Mouse (Mus musculus) MEL (cell line): ENCODE measurements at regions not wholly inside any gene's neighbourhood (a gene's known extent, or its start where the extent isn't known, plus 50 kb on each side); places are given as distances from the start of the nearest gene placed in this dataset.

Experiments
- DNase-seq: peaks from one replicate; pipeline ENCODE4 v3.0.0; 2011; ENCODE audit warnings: low read depth, low spot score
- H3K27ac ChIP-seq: 2 replicates; pipeline ENCODE4 v1.5.1; 2012; ENCODE audit warnings: low read depth, mild to moderate bottlenecking, control low read depth, low read length, moderate library complexity; ENCODE audit not compliant: control insufficient read depth
- H3K27me3 ChIP-seq, 2 experiments: fragments of 150-350 bp in 1 of 2; sonication (generic) in 1 of 2; 2 replicates each; pipeline ENCODE4 v1.6.1; 2012; ENCODE audit warnings: low read length in 2 of 2, mild to moderate bottlenecking in 2 of 2, improper control_type of control experiment in 1 of 2, moderate library complexity in 1 of 2; ENCODE audit not compliant: insufficient read depth in 2 of 2, control insufficient read depth in 1 of 2
- H3K36me3 ChIP-seq, 2 experiments: 2 replicates each; pipeline ENCODE4 v1.6.1; 2012 to 2014; ENCODE audit warnings: low read length in 2 of 2, improper control_type of control experiment in 1 of 2, inconsistent platforms in 1 of 2, mild to moderate bottlenecking in 1 of 2; ENCODE audit not compliant: insufficient read depth in 2 of 2, control insufficient read depth in 1 of 2
- H3K4me1 ChIP-seq, 2 experiments: fragments of 150-350 bp in 1 of 2; sonication (generic) in 1 of 2; 2 replicates each; pipeline ENCODE4 v1.6.1; 2012; ENCODE audit warnings: low read length in 2 of 2, improper control_type of control experiment in 1 of 2, mild to moderate bottlenecking in 1 of 2; ENCODE audit not compliant: insufficient read depth in 2 of 2, control insufficient read depth in 1 of 2
- H3K4me3 ChIP-seq, 2 experiments: fragments of 150-350 bp in 1 of 2; sonication (generic) in 1 of 2; 2 replicates each; pipeline ENCODE4 v1.5.1; 2012; ENCODE audit warnings: low read depth in 2 of 2, low read length in 2 of 2, mild to moderate bottlenecking in 2 of 2, moderate library complexity in 2 of 2, control low read depth in 1 of 2, improper control_type of control experiment in 1 of 2; ENCODE audit not compliant: control insufficient read depth in 1 of 2, insufficient read depth in 1 of 2
- H3K79me2 ChIP-seq: 2 replicates; pipeline ENCODE4 v1.6.1; 2012; ENCODE audit warnings: mild to moderate bottlenecking, low read length, moderate library complexity; ENCODE audit not compliant: control insufficient read depth, poor library complexity, insufficient read depth
- H3K9ac ChIP-seq: 2 replicates; pipeline ENCODE4 v1.6.1; 2012; ENCODE audit warnings: low read depth, mild to moderate bottlenecking, control low read depth, low read length, moderate library complexity; ENCODE audit not compliant: control insufficient read depth, poor library complexity, severe bottlenecking
- H3K9me3 ChIP-seq: fragments of 150-350 bp; sonication (generic); replicated peaks from 2 replicates; pipeline ENCODE4 v1.6.1; 2012; ENCODE audit warnings: mild to moderate bottlenecking, low read length, improper control_type of control experiment, moderate library complexity; ENCODE audit not compliant: insufficient read depth
- CTCF ChIP-seq, 3 experiments: IDR thresholded peaks in 2 of 3; conservative IDR thresholded peaks in 1 of 3; 2 replicates each; pipeline ENCODE4 v1.5.1; 2011 to 2012; ENCODE audit warnings: low read length in 3 of 3, low read depth in 2 of 3, mild to moderate bottlenecking in 2 of 3, improper control_type of control experiment in 1 of 3, inconsistent platforms in 1 of 3, mixed read lengths in 1 of 3, moderate library complexity in 1 of 3; ENCODE audit not compliant: control insufficient read depth in 1 of 3, insufficient read depth in 1 of 3, poor library complexity in 1 of 3, severe bottlenecking in 1 of 3
- ELF1 ChIP-seq: IDR thresholded peaks from 2 replicates; pipeline ENCODE4 v1.6.1; 2014; ENCODE audit warnings: low read depth, mild to moderate bottlenecking, inconsistent platforms, low read length, improper control_type of control experiment, moderate library complexity
- EP300 ChIP-seq, 2 experiments: IDR thresholded peaks; 2 replicates each; pipeline ENCODE4 v1.6.1; 2011; ENCODE audit warnings: improper control_type of control experiment in 2 of 2, low read length in 2 of 2, low read depth in 1 of 2, mild to moderate bottlenecking in 1 of 2
- ETS1 ChIP-seq: IDR thresholded peaks from 2 replicates; pipeline ENCODE4 v1.6.1; 2012; ENCODE audit warnings: low read depth, mild to moderate bottlenecking, inconsistent platforms, low read length, improper control_type of control experiment, moderate library complexity
- JUND ChIP-seq: IDR thresholded peaks from 2 replicates; pipeline ENCODE4 v1.6.1; 2011; ENCODE audit warnings: low read depth, mild to moderate bottlenecking, improper control_type of control experiment, low read length
- MAFK ChIP-seq: IDR thresholded peaks from 2 replicates; pipeline ENCODE4 v1.6.1; 2011; ENCODE audit warnings: low read depth, mild to moderate bottlenecking, low read length, improper control_type of control experiment, borderline replicate concordance
- MAX ChIP-seq: IDR thresholded peaks from 2 replicates; pipeline ENCODE4 v1.6.1; 2011; ENCODE audit warnings: low read length, improper control_type of control experiment
- MEF2A ChIP-seq: IDR thresholded peaks from 2 replicates; pipeline ENCODE4 v1.6.1; 2014; ENCODE audit warnings: low read depth, mild to moderate bottlenecking, inconsistent platforms, low read length, improper control_type of control experiment; ENCODE audit not compliant: poor library complexity, insufficient replicate concordance, severe bottlenecking; ENCODE audit errors: extremely low read depth
- MXI1 ChIP-seq: IDR thresholded peaks from 2 replicates; pipeline ENCODE4 v1.6.1; 2011; ENCODE audit warnings: mild to moderate bottlenecking, low read depth, low read length, improper control_type of control experiment
- MYB ChIP-seq: IDR thresholded peaks from 2 replicates; pipeline ENCODE4 v1.6.1; 2011; ENCODE audit warnings: mild to moderate bottlenecking, low read depth, low read length, improper control_type of control experiment
- MYC ChIP-seq: IDR thresholded peaks from 2 replicates; pipeline ENCODE4 v1.6.1; 2011; ENCODE audit warnings: low read depth, mild to moderate bottlenecking, low read length, improper control_type of control experiment, moderate library complexity
- POLR2A ChIP-seq, 2 experiments: IDR thresholded peaks; 2 replicates each; pipeline ENCODE4 v1.6.1; 2011 to 2012; ENCODE audit warnings: low read length in 2 of 2, mild to moderate bottlenecking in 2 of 2, control low read depth in 1 of 2, improper control_type of control experiment in 1 of 2, low read depth in 1 of 2, moderate library complexity in 1 of 2; ENCODE audit not compliant: control insufficient read depth in 1 of 2, insufficient read depth in 1 of 2, poor library complexity in 1 of 2
- RCOR1 ChIP-seq: IDR thresholded peaks from 2 replicates; pipeline ENCODE4 v1.6.1; 2012; ENCODE audit warnings: low read depth, mild to moderate bottlenecking, inconsistent platforms, low read length, improper control_type of control experiment
- SIN3A ChIP-seq: IDR thresholded peaks from 2 replicates; pipeline ENCODE4 v1.6.1; 2012; ENCODE audit warnings: low read length, improper control_type of control experiment, inconsistent platforms
- SMC3 ChIP-seq: IDR thresholded peaks from 2 replicates; pipeline ENCODE4 v1.6.1; 2011; ENCODE audit warnings: low read depth, low read length, improper control_type of control experiment
- TBP ChIP-seq: IDR thresholded peaks from 2 replicates; pipeline ENCODE4 v1.8.0; 2011; ENCODE audit warnings: low read depth, low read length, improper control_type of control experiment
- TCF12 ChIP-seq: IDR thresholded peaks from 2 replicates; pipeline ENCODE4 v1.6.1; 2014; ENCODE audit warnings: low read depth, mild to moderate bottlenecking, inconsistent platforms, low read length, improper control_type of control experiment, moderate library complexity
- USF1 ChIP-seq: IDR thresholded peaks from 2 replicates; pipeline ENCODE4 v1.6.1; 2014; ENCODE audit warnings: low read depth, mild to moderate bottlenecking, inconsistent platforms, low read length, improper control_type of control experiment, moderate library complexity
- ZC3H11A ChIP-seq: IDR thresholded peaks from 2 replicates; pipeline ENCODE4 v1.6.1; 2012; ENCODE audit warnings: low read depth, mild to moderate bottlenecking, inconsistent platforms, low read length, improper control_type of control experiment
- ZMIZ1 ChIP-seq: IDR thresholded peaks from 2 replicates; pipeline ENCODE4 v1.6.1; 2012; ENCODE audit warnings: low read depth, mild to moderate bottlenecking, inconsistent platforms, low read length, improper control_type of control experiment, moderate library complexity
- ZNF384 ChIP-seq: IDR thresholded peaks from 2 replicates; pipeline ENCODE4 v1.6.1; 2012; ENCODE audit warnings: low read depth, mild to moderate bottlenecking, inconsistent platforms, low read length, improper control_type of control experiment

- Histone ChIP-seq H3K4me3 (no peak overlapping the region), H3K9me3 (no peaks in the 10 kb centered on the region), H3K36me3 (no peaks in the 10 kb centered on the region), H3K27me3 (no peaks in the 10 kb centered on the region), H3K4me1 (no peaks in the 10 kb centered on the region), H3K79me2 (no peaks in the 10 kb centered on the region)
- no peak for TF ChIP-seq POLR2A (IDR thresholded peaks at IDR 0.05; ENCODE audit: control insufficient read depth in 1 of 2, insufficient read depth in 1 of 2, low read depth in 1 of 2, low read length in 2 of 2, poor library complexity in 1 of 2)
- no peak for TF ChIP-seq ZMIZ1
- no peak for TF ChIP-seq MEF2A
- no peak for TF ChIP-seq JUND
- TF ChIP-seq TCF12 = no peak
- TF ChIP-seq ELF1 = no peak
- TF ChIP-seq, all 39 proteins: peak for 0
- DNase-seq = no peak
- H3K27ac ChIP-seq = no peak overlapping the region
- H3K9ac ChIP-seq = no peak overlapping the region
Measured at GRCm38 (mm10) chr11:37434600-37434999, 198.8 kb upstream of the Tenm2 start.

DNA sequence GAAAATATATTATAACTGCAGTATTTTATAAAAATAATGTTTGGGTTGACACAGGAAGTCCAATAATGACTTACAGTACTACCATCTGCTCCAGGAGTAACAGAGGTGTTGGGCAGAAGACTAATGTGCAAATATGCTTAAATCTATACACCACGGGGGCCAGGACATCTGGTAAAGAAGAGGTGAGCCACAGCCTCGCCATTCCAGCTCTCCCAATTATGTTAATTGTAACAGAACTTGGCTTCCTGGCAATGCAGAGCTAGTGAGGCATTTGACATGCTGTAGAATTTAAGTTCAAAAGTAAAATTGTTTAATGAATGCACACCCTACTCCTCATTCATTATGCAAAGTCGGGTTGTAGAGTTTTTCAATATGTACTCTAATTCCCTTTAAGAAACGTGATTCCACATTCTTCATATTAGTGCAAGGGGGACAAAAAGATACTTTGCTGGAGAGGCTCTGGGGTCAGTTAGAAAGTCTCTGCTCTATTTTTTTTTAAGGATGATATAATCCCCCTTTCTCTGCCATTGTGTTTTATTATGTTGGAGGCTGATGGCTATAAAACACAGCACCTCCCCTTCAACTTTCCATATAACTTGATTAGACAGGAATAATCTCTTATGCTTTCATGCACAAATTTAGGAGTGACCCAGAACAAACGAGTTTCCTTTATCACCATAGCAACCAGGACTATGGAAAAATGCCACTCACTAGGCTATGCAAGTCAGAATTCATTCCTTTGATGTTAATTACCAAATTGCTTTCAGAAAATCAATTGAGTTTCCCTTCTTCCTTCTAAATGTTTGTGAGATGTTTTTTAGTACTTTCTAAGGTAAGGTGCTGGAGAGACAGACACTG, 188.8 kb upstream of the Tenm2 start:
- TF ChIP-seq RCOR1 (no peak), MAFK (no peak), ETS1 (no peak), SIN3A (no peak), USF1 (no peak), EP300 (IDR thresholded peaks at IDR 0.05; ENCODE audit: low read depth in 1 of 2, low read length in 2 of 2) (no peak), TBP (no peak), ZC3H11A (no peak), MYB (no peak), CTCF (IDR thresholded peaks at IDR 0.05 in 2 of 3, conservative IDR thresholded peaks at IDR 0.05 in 1 of 3; ENCODE audit: control insufficient read depth in 1 of 3, insufficient read depth in 1 of 3, low read depth in 2 of 3, low read length in 3 of 3, poor library complexity in 1 of 3, severe bottlenecking in 1 of 3) (no peak), ELF1 (no peak), MXI1 (no peak), MYC (no peak), ZNF384 (no peak), MAX (no peak), SMC3 (no peak)
- TF ChIP-seq, all 39 proteins: peak for 0
- H3K27me3 ChIP-seq = no peaks in the 10 kb centered on the region
- no peaks in the 10 kb centered on the region for H3K4me1 ChIP-seq
- no peaks in the 10 kb centered on the region for H3K9me3 ChIP-seq
- no peak overlapping the region for H3K9ac ChIP-seq
- no peaks in the 10 kb centered on the region for H3K79me2 ChIP-seq
- no peaks in the 10 kb centered on the region for H3K36me3 ChIP-seq
- no peak overlapping the region for H3K27ac ChIP-seq
- no peak overlapping the region for H3K4me3 ChIP-seq
- no peak for DNase-seq
